Mouse (Mus musculus) urinary bladder, postnatal 36 days (tissue): ENCODE results near the gene Gm10392.
A peak's percentile ranks its signal among the peaks of the same experiment; 100 is the strongest.
"Not testable (repeated sequence)": the region's sequence is repeated elsewhere in the genome, so short reads cannot be mapped to it uniquely, and the experiment has no call there.

Experiments
- DNase-seq, 2 experiments: peaks; one replicate each; pipeline ENCODE4 v3.0.0; 2022; ENCODE audit warnings: low spot score in 2 of 2, mixed read lengths in 1 of 2

Gene Gm10392

DNA sequence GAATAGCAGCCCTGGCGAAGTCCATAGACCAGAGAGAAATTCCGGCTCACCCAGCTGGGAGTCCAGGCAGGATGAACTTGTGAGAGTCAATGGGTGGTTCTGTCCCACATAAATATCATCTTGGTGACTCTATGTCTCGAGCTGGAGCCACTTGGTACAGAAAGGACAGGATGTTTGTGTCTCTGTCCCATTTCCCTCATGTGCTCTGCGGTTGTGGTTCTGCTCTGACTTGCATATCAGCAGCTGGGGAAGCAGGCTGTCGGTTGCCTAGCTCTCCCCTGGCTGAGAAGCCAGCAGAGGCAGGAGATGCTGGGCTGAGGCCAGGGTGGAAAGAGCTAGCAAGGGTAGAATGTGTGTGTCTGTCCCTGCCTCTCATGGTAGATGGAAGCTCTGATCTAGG is at the start of gene Gm10392:
TSS of gene Gm10392 (minus strand) at position 156 of the 400 bp plus-strand sequence.
- no peak for DNase-seq

DNA sequence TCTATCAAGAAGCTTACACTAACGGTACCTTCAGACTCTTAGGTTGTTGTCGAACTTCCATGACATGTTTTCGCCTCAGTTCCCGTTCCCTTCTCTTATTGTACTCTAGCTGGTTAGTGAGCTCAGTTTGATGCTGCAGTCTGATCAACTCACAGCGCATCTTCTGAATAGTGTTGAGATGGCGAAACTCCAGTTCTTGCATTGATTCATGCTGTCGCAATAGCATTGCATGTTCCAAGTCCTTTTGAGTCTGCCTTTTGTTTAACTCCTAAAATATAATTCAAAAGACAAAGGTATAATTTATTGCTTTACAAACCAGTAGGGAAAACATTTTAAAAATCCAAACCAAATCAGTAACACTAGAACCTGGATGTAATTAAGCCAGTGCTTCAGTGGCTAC is 26.3 kb upstream of the Gm10392 start:
- DNase-seq: no peak

DNA sequence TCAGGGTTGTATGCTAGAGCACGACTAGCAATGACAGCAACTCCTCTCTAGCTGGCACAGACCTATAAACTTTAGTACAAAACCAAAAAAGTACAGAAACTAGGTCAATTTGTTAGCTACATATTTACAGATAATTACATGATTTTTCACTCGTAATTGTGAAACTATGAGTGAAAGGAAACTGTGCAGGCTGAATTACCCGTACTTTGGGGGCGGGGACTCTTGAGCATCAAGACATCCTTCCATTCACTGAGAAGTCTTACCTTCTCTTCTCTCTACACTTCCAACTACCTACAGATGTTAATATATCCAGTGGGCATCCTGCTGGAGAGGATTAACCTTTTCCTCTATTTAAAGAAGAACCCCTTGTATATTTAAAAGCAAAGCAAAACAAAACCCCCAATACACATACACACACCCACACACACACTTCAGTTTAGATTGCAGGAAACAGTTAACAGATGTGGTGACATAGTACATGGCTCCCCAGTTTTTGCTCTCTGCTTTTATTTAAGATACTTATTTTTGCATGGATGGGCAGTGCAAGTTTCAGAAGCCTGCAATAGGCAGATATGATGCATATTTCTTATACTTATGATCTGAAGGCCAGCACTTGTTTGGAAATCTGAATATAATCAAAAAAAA is 13.3 kb upstream of the Gm10392 start:
- DNase-seq: no peak

DNA sequence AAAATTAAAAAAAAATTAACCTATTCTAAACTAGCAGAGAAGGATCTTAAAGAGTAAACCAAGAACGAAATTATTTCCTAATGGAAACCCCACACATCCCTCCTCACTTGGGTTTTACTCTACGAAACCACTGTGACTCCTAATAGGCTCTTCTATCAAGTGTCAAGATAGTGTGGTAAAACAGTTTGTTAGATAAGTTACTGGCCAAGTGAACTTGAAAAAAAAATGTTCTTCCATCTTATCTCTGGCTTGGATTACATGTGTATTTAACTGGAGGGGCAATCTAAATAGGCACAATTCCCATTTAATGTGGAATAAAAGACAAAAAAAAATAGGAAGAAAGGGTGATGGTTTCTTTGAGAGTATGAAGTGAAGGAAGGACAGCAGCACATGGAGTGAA is 11.9 kb upstream of the Gm10392 start:
- no peak for DNase-seq

DNA sequence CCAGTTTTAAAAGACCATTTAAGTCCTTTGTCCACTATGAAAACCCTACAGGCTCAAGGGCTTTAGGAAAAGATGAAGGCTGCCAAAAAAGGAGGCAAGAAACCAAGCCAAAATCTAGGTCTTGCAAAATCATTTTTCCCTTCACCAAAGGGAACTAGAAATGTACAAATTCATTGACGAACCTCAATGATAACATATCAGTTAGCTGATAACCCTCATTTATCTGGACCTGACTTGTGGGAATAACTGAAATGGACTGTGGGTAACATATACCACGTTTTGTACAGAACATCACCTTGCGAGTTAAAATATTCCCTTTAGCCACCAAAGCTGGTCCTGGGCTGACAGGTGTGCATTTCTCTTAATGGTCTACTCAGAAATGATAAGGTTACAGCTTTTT is 10.6 kb upstream of the Gm10392 start:
- no peak for DNase-seq

DNA sequence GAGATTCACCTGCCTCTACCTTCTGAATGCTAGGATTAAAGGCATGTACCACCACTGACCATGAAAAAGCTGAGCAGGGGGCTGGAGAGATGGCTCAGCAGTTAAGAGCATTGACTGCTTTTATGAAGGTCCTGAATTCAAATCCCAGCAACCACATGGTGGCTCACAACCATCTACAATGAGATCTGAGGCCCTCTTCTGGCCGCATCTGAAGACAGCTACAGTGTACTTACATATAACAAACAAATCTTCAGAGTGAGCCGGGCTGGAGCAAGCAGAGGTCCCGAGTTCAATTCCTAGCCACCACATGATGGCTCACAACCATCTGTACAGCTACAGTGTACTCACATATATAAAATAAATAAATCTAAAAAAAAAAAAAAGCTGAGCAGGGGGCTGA is 9.4 kb upstream of the Gm10392 start:
- DNase-seq: not testable (repeated sequence)

DNA sequence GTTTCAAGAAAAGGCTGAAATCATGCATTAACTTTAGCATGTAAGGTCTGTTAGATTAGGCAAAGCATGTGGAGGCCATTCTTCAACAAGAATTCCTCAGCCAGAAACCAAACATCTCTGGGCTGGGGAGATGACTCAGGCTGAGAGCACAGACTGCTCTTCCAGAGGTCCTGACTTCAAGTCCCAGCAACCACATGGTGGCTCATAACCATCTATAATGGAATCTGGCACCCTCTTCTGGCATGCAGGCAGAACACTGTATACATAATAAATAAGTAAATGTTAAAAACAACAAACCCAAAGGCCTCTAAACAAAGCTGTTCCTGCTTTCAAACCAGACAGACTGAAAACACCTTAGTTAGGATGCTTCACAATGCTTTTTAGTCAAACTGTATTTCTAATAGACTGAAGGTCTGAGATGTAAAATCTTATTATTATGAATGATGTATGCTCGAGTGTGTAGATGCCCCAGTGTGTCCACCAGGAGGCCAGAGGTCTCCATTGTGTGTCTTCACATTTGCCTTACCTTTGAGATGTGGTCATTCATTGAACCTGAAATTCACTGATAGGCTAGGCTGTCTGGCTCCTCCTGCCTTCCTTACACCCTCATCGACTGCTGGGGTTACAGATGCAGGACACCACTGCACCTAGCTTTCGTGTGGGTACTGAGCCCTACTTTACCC is 6.9 kb upstream of the Gm10392 start:
- no peak for DNase-seq

DNA sequence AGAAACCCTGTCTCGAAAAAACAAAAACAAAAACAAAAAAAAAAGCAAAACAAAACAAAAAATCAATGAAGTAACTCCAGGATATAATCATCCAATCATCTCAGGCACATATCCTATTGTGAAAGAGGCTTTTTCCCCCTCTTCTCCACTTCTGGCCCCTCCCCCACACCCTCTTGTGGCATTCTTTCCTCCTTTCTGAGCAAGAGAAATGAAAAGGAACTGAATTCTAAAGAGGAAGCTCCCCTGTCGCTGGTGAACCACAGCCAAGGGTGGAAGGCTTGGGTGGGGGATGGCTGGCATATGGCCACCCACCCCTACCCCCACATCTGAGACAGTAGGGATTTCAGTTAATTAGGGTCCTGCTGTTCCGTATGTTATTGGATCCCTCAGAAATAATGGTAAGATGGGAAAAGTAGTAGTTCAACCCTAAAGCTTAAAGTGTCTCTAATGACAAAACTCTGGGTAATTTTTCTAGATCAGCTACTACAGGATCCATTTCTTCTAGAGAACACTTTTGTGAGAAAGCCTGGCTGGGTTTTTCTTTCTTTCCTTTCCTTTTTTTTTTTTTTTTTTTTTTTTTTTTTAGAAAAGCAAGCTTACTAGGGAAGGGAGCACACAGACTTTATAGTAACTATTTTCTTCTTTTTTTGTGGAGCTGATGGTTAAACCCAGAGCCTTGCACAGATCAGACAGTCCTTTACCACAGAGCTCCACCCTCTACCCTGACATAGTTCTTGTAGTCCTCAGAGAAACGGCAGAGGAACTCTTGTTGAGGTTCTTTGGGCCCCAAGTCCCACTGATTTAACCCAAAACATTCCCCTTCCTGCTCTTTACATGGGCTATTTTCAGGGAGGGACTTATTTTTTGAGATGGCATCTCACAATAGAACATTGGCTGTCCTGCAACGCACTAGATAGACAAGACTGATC is 1.9 kb upstream of the Gm10392 start:
- no peak for DNase-seq

DNA sequence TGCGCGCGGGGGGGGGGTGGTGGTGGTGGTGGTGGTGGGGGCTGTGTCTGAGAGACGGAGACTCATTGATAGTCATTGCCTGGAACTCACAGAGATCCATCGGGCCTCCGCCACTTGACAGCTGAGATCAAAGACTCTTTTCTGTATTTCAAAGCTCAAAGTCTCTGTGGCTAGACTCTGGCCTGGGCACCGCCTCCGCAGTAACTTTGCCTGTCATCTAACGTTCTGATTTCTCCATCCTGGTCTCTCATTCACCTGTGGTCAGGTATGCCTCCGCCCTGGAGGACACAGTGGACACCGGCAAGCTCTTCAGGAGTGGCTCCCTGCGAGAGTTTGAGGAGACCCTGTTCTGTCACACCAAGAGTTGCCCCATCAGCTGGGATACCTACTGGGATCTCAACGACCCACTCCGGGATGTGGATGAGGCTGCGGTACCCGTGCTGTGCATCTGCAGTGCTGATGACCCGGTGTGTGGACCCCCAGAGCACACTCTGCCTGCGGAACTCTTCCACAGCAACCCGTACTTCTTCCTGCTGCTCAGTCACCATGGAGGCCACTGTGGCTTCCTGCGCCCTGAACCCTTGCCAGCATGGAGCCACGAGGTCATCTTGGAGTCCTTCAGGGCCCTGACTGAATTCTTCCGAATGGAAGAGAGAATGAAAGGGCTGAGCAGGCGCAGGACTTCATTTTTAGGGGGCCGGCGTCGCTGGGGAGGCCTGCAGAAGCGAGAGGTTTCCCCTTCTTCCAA is 773 bp downstream of the Gm10392 start:
- no peak for DNase-seq

DNA sequence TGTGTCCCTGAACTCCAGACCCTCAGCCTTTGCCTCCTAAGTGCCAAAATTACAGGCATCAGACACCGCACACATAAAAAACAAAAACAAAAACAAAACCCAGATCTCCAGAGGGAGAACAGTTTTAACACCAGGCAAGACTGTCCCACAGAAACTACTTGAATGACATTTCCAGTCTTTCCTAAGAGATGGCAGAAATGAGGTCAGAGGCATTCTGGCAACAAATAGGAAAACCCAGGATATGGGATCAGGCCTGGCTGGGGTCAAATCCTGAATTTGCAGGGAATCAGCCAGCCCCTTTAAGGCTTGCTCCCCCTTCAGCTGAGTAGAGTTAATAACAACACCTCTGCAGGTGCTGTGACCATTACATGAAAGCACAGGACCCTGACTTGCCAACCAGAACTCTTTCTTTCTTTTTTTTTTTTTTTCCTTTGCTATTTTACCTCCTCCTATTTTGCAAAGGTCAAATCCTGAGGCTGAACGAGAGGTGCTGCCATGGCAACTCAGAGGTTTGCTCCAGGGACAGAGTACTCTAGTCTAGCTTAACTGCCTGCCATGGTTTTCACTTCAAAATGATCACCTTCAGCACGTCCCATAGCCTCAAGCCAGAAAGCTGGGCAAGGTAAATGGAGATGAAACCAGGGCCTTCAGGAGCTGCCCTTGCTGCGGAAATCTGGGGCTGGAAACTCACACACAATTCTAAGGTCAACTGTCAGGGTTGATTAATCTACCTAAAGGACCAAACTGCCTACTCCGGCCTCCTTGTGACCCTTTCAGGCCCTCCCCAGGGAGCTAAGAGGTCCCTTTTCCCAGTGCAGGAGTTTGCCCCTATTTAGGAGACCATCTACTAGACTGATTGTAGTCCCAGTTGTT is 2.2 kb downstream of the Gm10392 start:
- no peak for DNase-seq

DNA sequence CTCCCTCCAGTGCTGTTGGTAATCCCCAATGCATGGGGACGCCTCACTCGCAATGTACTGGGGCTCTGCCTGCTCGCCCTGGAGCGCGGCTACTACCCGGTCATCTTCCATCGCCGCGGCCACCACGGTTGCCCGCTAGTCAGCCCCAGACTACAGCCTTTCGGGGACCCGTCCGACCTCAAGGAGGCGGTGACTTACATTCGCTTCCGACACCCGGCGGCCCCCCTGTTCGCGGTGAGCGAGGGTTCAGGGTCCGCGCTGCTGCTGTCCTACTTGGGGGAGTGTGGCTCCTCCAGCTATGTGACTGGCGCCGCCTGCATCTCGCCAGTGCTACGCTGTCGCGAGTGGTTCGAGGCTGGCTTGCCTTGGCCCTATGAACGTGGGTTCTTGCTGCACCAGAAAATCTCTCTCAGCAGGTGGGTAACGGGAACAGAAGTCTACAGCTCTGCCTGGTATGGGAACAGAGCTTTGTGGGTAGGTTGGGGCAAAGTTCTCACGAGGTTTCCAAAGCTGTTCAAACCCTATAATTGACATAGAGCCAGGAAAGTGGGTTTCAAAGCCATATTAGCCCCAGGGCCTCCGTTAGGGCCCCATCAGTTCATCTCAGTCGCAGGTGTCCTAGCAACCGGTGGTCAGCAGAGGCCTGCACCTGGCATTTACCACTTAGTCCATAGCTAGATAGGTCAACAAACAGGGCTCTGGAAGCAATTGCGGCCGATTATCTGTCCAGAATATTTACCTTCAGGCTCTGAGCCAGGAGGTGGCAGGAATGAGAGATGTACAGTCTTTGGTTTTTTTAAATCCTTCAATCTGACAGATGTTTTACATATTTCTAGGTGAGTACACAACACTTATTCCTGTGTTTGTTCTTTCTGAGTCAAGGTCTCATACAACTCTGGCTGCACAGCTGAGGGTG is 3.1 kb downstream of the Gm10392 start, which contains the start of gene Trp53i13:
TSS of gene Trp53i13 (minus strand) at position 344 of the 916 bp plus-strand sequence.
- no peak for DNase-seq

DNA sequence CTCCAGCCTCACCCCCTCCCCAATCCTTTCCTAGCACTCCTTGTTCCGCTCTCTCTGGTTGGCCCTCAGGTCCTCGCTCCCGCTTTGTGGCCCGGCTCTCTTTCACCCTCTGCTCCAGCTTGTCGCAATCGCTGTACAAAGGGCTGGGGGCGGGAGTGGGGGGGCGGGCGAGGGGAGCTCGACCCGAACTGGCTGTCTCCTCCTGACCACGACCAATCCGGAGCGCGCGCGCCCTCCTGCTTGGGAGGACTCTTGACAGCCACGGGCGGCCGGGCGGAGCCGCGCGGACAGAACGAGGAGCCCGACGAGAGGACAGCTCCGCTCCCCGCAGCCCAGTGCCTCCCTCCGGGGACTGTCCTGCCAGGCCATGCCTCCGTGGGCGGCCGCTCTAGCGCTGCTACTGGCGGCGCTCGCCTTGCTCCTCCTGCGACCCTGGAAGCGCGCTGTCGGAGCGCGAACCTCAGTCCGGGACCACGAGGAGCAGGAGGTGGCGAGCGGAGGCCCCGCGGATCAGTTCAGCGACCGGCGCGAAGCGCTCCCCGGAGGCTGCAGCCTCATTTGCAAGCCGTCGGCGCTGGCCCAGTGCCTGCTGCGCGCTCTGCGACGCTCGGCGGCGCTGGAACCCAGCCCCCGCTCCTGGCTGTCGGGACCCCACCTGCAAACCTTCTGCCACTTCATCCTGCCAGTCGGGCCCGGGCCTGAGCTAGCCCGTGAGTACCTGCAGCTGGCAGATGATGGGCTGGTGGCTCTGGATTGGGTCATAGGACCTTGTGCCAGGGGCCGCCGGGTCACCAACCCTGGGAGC is 4.0 kb downstream of the Gm10392 start, which contains the start of gene Abhd15:
TSS of gene Abhd15 (plus strand) at position 290 of the 805 bp plus-strand sequence.
- DNase-seq: peak; percentile 68 to 87

DNA sequence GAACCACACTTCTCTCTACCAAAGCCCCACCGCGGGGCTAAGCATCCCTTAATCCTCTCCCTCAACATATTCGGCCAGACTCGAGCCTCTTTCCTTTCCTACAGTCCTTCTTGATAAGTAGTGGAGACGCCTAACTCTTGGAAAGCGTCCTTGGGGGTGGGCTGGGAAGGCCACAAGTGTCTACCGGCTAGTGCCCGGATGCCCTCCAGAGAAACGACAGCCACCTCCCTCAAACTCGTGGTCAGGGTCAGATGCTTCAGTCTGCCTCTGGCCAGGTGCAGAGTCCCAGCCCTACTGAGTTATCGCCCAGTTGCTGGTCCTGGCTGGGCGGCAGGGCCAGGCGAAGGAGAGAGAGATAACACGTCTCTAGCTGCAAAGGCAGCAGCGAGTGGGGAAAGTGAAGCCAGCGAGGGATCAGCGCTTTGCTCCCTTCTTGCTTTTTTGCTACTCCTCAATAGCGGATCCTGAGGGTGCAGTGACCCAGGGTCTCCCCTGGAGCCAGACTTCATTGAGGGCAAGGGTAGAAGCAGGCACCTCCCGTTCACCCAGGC is 4.6 kb downstream of the Gm10392 start:
- no peak for DNase-seq

DNA sequence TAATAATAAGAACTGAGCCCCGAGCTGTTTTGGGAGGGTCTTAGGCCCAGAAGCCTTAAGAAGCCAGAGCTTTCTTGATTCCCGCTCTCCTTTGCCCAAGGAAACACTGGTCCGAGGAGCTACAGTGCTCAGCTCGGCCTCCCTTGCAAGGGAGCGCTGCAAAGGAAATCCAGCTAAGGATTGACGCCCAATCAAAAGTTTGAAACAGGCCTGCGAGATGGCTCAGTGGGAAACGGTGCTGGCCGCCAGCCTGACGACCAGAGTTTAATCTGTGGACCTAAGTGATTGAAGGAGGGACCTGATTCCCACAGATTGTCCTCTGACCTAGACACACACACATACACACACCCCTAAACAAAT is 5.2 kb downstream of the Gm10392 start:
- DNase-seq: no peak

DNA sequence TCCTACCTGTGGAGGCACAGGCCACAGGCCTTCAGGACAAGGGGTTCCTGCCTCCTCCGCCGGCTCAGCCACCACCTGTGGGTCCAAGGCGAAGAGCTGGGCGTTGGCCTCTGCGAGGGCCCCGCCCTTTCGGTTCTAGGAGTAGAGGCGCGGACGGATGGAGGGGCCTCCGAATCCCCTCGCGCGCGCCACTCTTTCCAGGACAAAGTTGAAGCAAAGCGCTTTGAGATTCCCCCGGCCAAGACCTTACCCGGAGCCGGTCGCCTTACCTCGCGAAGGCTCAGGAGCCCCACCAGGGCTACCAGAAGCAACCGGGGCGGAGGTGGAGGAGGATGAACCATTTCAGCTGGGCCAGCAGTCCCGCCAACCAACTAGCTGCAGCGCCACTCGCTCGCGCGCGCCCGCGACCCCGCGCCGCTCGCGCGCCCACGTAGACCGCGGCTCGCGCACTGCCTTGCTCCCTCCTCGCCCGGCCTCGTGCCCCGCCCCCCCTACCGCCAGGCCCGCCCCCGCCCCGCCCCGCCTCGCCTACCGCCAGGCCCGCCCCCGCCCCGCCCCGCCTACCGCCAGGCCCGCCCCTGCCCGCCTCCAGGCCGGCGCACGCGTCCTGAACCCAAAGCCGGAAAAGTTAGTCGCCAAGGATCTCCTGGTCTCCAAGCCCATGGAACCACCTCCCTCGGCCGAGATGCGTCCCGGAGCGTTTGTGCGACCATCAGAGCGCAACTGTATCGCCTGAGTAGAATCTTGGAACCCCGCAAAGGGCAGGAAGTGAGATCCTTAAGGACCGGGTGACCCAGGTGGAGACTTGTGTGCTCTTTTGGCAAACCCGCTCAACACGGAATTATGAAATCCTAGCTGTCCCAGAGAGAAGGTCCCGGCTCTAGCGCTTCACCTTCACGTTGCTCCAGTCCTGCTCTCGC is 5.8 kb downstream of the Gm10392 start:
- peak; percentile 82 to 84 for DNase-seq

DNA sequence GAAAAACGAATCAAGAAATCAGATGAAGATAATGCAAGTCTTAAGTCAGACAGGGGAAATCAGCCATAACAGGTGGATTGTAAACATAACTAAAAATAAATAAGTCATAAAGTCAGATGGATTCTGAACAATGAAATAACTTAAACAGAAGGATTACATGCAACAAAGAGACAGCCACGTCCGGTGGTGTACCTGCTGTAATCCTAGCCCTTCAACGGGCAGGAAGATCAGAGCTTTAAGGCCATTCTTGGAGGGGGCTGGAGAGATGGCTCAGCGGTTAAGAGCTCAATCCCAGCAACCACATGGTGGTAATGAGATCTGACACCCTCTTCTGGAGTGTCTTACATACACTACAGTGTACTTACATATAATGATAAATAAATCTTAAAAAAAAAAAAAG is 7.7 kb downstream of the Gm10392 start:
- no peak for DNase-seq
